Mouse (Mus musculus): ENCODE results near the gene Polr2e.

The Polr2e gene

DNA sequence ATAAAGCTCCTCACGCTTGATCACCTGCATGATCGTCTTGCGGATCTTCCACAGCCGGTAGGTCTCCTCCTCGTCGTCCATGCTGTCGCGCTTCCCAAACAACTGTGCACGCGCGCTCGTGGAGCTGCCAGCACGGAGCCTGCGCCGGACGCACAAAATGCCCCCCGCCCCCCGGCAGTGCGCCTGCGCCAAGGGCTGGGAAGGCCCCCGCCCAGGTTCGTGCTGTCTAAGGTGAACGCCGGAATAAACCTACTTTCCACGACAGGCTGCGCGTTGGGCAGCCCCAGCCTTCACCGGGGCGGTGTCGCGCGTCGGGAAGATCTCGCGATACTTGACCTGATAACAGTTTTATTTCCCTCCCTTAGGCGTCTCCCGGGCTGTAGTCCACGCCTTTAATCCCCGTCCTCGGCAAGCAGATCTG is at the start of gene Polr2e:
Gene Polr2e, minus strand, starts transcription at position 237 of the 421 bp plus-strand sequence.
- peak; percentile 96 for DNase-seq

DNA sequence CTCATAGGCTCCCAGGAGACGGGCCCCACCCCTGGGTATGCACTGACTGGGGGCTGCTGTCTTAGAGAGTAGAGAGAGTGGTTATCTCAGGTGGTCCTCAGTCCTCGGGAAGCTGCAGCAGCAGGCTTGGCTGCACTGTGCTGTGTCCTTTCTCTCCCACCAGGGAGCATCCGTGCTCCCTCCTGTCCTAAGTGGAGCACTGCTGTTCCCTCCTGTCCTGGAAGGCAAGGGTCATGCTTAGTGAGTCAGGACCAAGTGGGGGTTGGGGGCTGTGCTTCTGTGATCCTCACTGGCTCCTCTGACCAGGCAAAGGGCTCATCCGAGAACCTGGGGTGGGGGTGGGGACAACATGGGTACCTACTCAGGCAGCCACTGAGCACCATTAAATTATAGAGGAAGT is 49.6 kb upstream of the Polr2e start:
- no peak for DNase-seq

DNA sequence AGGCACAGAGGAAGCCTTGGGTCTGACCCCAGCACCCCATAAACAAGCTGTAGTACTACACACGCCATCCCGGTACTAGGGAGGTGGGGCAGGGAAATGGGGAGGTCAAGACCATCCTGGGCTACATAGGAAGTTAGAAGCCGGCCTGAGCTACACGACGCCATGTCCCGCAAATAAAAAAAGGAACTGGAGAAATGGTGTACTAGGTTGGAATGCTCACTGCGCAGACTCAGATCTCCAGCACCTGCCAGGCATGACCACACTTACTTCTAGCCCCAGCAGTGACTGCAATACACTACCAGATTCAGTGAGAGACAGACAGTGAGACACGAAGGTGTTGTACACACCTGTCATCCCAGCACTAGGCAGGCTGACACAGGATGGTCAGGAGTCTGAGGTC is 47.9 kb upstream of the Polr2e start:
- no peak for DNase-seq

GRCm38 (mm10) chr10:80086847-80087246 is 47.3 kb upstream of the Polr2e start:
- no peak for DNase-seq

DNA sequence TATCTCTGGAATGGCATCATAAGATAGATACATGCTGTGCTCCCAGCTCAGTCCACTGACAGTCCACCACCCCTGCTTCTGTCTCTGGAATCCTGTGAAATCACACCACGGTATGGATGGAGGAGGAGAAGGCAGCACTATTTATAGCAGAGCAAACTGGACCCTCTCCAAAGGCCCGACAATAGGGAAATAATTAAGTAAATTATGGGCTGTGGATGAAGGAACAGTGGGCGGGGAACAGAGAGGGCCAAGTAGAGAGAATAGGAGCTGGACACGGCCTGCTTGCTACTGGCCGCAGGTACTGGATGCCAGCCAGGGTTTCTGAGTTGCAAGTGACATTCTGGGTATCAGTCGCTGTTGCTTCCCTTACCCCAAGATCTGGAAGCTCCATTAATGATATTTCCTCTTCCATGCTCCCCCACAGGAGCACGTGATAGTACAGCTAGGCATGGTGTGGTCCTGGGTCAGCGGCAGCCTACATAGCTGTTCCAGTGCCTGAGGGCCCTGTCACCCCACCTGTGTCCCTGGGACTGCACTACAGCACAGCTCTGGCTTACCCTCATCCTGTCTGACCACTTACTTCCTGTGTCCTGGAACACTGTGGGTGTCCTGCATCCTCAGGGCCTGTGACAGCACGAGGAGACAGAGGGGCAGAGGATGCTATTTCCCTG is 45.4 kb upstream of the Polr2e start:
- DNase-seq, result no peak

DNA sequence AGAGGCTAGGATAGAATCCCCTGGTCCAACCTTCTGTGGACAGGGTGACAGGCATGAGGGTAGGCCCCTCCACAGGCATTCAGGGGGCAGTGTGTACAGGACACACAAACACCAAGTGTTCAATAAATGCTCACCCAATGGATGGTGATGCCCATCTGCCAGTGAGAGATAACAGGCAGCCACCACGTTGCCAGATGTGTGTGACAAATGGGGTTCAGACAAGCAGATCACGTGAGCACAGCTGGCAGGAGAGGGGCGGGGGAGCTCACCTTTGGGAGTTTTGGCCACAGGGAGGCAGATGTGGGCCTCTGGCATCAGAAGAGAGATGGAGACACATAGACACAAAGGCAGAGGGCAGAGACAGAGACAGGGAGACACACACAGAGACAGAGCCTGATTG is 41.5 kb upstream of the Polr2e start:
- DNase-seq, result no peak

GRCm38 (mm10) chr10:80080396-80081070 is 40.9 kb upstream of the Polr2e start:
- DNase-seq, result no peak

DNA sequence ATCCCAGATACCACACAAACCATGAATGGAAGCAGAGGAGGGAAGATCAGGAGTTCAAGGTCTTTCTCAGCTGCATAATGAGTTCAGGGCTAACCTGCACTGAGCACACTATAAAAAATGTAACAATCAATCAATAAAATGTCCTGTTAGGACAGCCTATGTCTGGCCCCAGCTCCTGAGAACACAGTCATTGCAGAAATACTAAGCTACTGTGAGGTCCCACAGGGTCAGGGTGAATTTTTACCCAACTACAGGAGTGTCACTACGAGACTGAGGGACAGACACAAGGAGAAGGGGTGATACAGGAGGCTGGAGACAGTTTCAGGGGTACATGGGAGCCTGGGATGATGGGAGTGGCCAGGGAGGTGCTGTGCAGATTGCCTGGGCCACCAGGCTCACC is 38.8 kb upstream of the Polr2e start:
- DNase-seq, result no peak

- no peak for DNase-seq
Measured at GRCm38 (mm10) chr10:80077312-80077711, 37.7 kb upstream of the Polr2e start.

DNA sequence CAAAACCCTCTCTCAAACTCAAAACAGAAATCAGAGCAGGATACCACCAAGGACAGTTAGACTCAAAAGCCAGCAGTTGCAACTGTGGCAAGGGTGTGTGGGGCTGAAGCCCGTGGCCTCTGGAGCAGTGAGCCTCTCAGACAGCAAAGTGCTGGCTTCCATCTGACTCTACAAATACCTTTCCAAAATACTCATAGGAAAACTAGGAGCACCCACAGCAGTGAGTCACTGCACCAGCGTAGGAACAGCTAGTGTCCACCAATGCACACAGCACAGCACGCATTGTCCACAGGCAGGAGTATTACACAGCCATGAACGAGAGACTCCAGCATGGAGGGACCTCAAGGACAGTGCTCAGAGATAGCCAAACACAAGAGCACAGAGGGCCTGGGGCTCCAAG is 36.8 kb upstream of the Polr2e start:
- no peak for DNase-seq

- no peak for DNase-seq
Measured at GRCm38 (mm10) chr10:80075924-80076323, 36.3 kb upstream of the Polr2e start.

DNA sequence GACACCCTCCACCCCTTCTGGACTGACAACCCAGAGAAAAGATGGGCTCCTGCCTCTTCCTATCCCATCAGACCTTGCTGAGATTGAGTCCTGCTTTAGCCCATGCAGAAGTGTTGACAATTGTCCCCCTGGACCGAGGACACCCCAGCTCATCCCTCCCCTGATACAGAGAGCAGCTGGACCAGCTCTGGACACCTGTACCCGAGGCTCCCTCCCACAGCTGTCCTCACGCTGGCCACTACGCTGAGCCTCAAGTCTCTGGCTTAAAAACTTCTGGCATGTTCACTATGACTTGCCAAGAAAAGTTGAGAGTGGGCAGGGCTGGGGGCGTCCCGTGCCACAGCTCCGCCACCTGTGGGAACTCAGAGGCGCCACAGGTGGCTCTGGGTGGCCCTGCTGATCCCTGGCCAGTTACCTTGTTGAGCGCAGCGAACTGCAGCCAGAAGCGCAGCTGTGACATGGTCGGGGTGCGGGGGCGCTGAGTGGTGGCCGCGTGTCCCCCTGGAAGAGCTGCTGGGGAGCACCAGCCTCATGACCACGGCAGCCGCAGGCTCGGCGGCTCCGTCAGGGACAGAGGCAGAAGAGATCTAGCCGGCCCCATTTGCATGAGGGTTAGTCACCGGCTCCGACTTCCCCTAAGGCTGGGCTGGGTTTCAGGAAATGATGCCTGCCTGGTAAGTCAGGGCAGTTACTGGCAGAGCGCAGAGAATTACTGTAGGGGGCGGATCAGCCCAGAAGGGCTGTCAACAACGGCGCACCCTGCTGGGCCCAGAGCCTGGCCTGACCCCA is 35.4 kb upstream of the Polr2e start:
- DNase-seq, result peak; percentile 79

DNA sequence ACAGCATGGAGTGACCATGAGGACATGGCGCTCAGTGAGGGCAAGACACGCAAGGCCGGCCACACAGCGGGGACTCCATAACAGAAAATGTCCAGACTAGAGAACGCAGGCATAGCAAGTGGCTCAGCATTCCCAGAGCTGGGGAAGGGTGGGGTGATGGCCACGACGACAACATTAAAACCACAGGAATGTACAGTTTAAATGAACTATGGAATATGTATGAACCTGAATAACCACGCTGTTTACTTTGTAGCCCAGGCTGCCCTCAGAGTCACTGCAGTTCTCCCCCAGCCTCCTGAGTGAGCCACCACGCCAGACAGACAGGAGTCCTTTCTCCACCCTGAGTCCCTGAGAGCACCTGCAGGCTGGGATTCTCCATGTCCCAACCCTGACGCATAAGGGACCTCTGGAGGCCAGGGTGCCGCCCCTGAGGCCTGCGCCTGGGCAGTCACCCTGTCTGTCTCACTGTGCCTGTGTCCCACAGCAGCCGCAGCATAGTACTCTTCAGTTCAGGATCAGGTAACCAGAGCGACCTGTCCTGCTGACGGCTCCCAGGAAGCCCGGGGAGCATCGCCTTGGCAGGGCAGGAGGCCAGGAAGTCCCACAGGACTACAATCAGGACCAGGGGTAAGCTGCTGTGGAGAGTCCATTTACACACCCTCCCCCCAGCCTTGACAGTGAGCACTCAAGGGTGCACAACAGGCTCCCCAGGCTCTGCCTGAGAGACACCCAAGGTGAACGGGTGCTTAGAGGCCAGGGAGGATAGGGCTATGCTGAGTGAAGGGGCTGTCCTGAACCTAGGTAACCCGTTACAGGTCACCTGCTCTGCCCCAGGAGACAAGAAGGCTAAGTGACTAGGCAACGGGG is 33.3 kb upstream of the Polr2e start:
- DNase-seq, result no peak

- DNase-seq, result no peak
Measured at GRCm38 (mm10) chr10:80071516-80071900, 31.9 kb upstream of the Polr2e start.

- no peak for DNase-seq
Measured at GRCm38 (mm10) chr10:80070837-80071515, 31.4 kb upstream of the Polr2e start.

- no peak for DNase-seq
Measured at GRCm38 (mm10) chr10:80069948-80070450, 30.4 kb upstream of the Polr2e start.

DNA sequence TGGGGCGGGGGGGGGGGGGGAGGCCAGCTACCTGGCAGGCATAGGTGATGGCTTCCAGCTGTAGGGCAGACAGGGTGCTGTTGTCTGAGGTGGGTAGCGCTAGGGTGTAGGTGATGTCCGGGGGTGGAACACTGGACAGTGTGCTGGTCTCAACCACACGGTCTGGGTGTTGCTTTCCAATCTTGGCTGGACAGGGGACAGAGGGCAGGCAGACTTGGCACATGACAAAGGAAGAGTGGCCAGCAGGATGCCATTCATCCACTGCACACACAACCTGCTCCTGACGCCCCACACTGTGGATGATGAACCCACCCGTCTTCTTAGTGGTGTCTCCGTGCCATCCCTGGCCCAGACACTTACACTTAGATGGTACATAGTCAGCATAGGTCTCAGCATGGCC is 29.7 kb upstream of the Polr2e start:
- DNase-seq, result no peak

DNA sequence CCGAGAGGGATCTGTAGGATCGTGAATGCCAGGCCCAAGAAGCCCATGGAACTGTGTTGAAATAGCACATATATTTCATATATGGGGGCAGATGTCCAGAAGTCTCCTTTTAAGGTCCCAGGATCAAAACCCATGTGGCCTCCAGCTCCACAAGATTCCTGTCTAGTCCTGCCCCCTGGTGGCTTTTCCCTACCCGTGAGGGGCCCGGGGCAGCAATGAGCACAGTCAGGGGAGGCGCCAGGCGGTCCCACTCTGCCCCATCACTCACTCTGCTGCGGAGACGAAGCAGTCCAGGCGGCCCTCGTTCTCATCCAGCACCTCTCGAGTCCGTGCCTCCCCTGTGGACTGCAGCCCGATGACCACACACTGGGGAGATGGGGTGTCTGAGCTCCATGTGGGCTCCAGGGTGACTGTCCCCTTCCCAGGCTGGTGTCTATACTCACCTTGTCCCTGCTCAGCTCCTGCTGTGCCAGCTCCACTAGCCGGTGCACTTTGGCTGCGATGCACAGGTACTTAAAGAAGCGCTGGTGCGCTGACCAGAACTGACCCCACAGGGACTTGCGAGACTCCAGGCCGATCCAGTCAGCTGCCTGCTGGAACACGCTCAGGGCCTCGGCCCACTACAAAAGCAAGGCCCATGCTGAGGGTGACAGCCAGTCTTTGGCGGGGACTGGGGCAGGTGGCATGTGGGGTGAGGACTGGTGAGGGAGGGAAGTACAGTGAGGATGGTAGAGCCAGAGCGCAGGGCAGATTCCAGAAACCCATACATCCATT is 24.5 kb upstream of the Polr2e start:
- DNase-seq, result peak; percentile 48

DNA sequence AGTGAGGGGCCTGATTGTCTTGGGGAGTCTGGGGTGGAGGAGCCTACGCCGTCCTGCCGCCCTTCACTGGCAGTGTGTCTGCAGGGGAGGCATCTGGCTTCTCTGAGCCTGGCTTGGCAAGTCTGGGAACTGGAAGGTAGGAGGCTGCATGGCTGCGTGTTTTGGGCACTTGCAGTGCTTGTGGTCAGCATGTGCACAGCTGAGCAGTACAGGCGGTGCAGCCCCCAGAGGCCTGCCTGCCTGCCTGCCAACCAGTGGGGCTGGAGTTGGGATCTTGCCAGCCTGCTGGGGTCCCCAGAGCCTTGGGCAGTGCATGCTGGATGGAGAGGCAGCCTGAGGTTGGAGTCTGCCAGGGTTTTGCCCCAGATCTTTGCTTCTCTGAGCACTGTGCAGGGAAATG is 23.5 kb upstream of the Polr2e start:
- DNase-seq, result no peak

GRCm38 (mm10) chr10:80057683-80058326 is 18.2 kb upstream of the Polr2e start:
- DNase-seq, result no peak
